Mouse (Mus musculus): ENCODE data around the gene Zfp672. TPM values are rescaled to one million over a fixed set of nuclear protein-coding genes. Genes with fewer than 3 reads are reported as not detected.
"Not testable (repeated sequence)": the region's sequence is repeated elsewhere in the genome, so short reads cannot be mapped to it uniquely, and the experiment has no call there.

Gene Zfp672
- 15.0 and 31.9 TPM in 2 replicates for total RNA-seq (2015; ENCODE audit: low replicate concordance)
- 28.5 and 31.1 TPM in 2 replicates for total RNA-seq (2017; ENCODE audit: low replicate concordance)

DNA sequence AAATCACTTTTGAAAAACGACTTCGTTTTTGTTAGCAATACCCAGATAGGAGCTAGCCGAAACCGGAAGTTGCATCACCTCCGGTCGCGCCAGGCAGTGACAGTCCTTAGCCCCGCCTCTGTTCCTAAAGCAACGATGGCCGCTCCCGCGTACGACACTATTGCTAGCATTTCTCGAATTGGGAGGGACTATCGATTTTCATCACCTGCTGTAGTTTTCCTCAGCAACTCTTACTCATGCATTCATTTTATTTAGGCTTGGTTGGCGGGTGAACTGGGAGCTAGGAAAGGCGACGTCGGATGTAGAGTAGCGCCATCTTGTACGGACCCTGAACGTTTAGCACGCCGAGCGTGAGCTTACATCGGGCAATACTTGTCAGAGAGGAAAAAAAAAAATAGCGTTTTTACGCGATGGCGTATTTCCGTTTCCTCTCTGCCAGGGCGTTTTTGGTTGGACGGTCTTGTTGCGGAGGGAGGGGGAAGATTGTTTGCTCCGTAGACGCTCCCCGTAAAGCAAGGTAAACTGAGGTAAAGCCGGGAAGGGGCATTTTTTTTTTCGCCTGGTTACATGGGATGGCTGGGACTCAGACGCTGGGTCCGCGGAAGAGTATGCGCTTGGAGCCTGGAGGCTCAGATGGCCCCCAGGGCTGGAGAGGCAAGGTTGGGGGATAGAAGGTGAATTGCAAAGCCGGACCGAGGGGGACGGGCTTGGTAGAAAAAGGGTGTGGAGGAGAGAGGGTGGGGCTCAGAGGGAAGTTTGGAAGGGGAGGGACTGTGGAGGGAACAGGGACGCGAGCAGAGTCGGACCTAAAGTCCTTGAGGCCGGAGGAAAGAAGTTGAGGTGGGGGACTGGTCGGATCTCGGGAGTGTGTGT, at the start of gene Zfp672, which contains the start of gene Sh3bp5l:
Gene Zfp672, minus strand, starts transcription at position 64 of the 873 bp plus-strand sequence.
Gene Sh3bp5l, plus strand, starts transcription at position 449 of the 873 bp plus-strand sequence.
- ATAC-seq (replicated peaks; ENCODE audit: low FRiP score, poor library complexity, severe bottlenecking): peak; percentile 88

- ATAC-seq (replicated peaks; ENCODE audit: low FRiP score, poor library complexity, severe bottlenecking): no peak
Measured at GRCm38 (mm10) chr11:58379516-58379915, 49.4 kb upstream of the Zfp672 start.

DNA sequence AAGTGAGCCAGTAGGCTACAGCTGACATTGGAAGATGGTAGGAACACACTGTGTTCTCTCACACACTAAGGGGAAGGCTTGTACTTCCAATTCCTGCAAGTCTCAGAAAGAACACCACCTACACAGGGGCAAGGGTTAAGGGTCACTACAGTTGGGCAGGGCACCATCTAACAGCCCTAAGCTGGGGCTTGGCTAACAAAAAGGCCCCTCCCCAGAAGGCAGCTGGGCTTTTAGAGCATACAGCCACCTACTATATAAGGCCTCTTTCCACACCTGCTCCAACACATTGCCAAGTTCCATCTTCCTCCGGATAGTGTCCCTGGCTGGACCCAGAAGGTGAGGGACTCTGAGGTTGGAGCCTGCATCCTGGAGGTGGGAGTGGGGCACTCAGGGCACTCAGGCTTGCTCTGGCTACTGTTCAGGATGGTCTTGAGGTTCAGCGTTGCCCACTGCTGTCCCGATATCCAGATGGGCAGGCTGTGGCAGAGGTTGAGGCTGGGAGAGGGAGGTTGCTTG, 48.7 kb upstream of the Zfp672 start, which contains the start of gene Lypd8:
Gene Lypd8, plus strand, starts transcription at position 281 of the 516 bp plus-strand sequence.
- no peak for ATAC-seq (replicated peaks; ENCODE audit: low FRiP score, poor library complexity, severe bottlenecking)

- ATAC-seq (replicated peaks; ENCODE audit: low FRiP score, poor library complexity, severe bottlenecking): no peak
Measured at GRCm38 (mm10) chr11:58377686-58378085, 47.5 kb upstream of the Zfp672 start.

GRCm38 (mm10) chr11:58377273-58377672, 47.1 kb upstream of the Zfp672 start:
- no peak for ATAC-seq (replicated peaks; ENCODE audit: low FRiP score, poor library complexity, severe bottlenecking)

GRCm38 (mm10) chr11:58366191-58366590, 36.1 kb upstream of the Zfp672 start:
- ATAC-seq (replicated peaks; ENCODE audit: low FRiP score, poor library complexity, severe bottlenecking): not testable (repeated sequence)

DNA sequence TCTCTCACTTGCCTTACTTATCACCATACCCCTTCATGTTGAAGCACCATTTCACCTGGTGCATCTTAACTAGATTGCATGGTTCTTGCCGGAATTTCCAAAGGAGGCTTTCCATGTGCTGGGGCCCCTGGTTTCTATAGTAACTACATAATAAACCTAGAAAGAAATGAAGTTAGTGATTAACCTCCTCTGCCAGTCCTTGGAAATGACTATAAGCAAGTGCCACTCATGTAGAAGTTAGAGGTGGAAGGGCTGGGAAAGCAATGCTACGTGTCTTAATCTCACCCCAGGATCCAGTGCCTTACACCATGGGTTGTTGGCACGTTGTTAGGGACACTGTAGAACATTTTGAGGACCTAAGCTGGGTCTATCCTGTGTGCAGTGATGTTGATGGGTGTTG, 34.3 kb upstream of the Zfp672 start:
- ATAC-seq (replicated peaks; ENCODE audit: low FRiP score, poor library complexity, severe bottlenecking): no peak

DNA sequence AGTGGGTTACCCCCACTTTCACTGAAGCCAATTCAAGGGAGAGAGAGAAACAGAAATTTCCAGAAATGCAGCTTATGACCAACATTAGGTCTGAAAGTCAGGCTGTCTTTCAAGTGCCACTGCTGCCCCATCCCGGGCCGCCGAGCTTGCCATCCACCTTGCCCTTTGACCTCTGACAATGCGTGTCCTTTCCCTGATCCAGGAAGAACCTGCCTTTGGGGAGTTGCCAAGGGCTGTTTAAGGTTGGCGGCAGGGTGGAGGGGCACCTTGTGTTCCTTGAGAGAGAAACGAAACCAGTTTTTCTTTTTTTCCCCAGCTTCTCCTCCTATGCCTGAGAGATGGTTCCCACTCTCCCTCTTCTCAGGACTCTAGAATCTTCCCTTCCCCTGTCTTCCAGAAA, 32.4 kb upstream of the Zfp672 start:
- not testable (repeated sequence) for ATAC-seq (replicated peaks; ENCODE audit: low FRiP score, poor library complexity, severe bottlenecking)

DNA sequence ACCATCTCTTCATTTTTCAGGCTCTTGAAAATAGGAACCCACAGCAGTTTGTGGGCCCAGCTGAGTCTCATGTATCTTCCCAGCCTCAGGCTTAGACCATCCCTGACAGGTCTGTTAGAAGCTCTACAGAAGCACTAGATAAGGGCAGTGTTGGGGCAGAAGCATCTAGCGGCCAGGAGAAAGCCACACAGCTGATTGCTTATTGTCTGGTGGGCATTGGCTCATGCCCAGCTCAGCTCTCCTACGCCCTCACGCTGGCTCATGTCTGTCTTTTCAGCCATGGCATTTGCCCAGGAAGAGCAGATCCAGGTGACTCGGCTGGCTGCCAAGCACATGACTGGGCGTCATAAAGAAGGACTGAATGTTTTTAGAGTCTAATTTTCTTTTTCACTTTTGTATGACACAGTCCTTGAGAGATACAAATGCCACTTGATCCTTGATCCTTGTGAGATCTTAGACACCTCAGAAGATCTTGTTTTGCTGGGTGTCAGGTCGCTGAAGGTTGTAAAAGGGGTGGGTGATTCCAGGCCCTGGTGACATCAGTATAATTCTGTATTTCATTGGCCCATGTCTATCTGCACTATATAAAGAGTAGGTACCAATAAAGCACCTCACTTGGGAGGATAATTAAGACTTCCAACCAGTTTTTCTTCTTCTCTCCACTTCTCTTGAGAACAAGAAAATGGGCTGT, 27.9 kb upstream of the Zfp672 start:
- 0 out of 2 replicates have a peak, but pooled peaks have one; percentile 14 for ATAC-seq (replicated peaks; ENCODE audit: low FRiP score, poor library complexity, severe bottlenecking)

- ATAC-seq (replicated peaks; ENCODE audit: low FRiP score, poor library complexity, severe bottlenecking): no peak
Measured at GRCm38 (mm10) chr11:58357042-58357441, 26.9 kb upstream of the Zfp672 start.

DNA sequence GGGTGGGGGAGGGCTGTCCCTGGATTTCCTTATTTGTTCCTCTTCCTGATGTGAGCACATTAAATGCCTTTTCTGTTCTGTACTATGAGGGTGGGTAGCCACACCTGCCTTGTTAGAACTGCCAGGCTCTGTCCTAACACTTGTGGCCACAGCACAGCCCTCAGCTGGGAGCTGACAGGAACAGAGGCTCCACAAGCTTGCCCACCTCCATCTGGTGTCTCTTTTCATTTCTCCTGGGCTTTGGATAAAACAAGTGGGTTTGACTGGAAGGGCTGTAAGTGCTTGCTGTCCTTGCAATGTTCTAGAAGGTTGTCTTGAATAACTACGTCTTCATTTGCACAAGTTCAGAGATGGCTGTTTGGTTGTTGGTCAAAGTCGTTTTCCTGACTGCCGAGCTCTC, 24.8 kb upstream of the Zfp672 start:
- no peak for ATAC-seq (replicated peaks; ENCODE audit: low FRiP score, poor library complexity, severe bottlenecking)

GRCm38 (mm10) chr11:58354476-58354875, 24.3 kb upstream of the Zfp672 start:
- no peak for ATAC-seq (replicated peaks; ENCODE audit: low FRiP score, poor library complexity, severe bottlenecking)

DNA sequence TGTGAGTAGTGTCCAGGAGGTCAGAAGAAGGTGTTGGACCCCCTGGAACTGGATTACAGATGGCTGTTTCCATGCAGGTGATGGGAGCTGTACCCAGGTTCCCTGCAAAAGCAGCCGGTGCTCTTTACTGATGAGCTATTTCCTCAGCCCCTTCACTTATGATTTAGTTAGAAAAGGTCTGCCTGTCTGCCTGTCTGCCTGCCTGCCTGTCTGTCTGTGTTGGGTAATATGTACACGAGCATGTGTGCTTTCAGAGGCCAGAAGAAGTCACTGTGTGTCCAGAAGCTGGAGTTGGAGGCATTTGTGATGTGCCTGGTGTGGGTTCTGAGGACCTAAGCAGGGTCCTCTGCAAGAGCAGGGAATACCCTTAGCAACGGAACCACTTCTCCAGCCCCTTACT, 23.6 kb upstream of the Zfp672 start:
- no peak for ATAC-seq (replicated peaks; ENCODE audit: low FRiP score, poor library complexity, severe bottlenecking)

DNA sequence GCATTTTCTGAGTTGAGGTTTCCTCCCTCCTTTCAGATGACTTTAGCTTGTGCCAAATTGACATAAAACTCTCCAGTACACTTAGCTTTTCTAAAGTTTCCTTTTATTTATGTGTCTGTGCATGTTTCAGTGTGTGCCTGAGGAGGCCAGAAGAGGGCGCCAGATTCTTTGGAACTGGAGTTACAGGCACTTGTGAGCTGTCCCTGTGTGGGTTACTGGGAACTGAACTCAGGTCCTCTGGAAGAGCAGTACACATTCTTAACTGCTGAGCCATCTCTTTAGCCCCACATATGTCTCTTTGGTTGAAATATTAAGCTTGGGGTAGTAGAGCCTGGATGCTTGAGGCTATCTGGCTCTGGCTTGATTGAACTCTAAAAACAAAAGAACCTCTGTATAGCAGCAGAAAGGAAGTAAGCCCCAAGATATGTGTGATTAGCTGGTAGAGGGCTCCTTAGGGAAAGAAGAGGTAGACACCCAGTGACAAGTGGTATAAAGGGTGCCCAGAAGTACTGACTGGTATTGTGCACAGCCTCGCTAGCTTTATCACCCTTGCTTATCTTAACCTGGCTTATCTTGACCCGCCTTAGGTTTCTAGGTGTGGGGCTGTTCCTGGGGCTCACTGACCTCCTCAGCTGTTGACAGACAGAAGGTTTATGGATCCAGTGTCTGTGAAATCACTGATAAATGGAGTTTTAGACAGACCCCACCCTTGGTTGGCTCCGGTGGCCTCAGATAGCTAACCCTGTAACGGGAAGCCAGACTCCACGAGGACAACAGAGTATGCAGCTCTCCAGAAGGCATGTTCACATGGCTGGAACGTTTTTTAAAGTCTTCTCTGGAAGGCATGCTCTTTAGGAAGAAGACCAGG, 22.8 kb upstream of the Zfp672 start:
- ATAC-seq (replicated peaks; ENCODE audit: low FRiP score, poor library complexity, severe bottlenecking): peak; percentile 76

GRCm38 (mm10) chr11:58351179-58351578, 21.0 kb upstream of the Zfp672 start:
- ATAC-seq (replicated peaks; ENCODE audit: low FRiP score, poor library complexity, severe bottlenecking): peak; percentile 56

DNA sequence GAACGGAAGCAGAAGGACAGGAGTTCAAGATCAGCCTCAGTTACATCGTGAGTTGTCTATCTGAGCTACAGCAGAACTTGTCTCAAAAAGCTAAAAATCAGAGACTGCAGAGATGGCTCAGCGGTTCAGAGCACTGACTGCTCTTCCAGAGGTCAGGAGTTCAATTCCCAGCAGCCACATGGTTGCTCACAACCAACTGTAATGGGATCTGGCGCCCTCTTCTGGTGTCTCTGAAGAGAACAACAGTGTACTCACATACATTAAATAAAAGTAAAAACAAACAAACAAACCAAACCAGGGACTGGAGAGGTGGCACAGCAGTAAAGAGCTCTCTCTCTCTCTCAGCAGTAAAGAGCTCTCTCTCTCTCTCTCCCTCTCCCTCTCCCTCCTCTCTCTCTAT, 20.5 kb upstream of the Zfp672 start:
- ATAC-seq (replicated peaks; ENCODE audit: low FRiP score, poor library complexity, severe bottlenecking): no peak

GRCm38 (mm10) chr11:58346745-58347144, 16.6 kb upstream of the Zfp672 start:
- no peak for ATAC-seq (replicated peaks; ENCODE audit: low FRiP score, poor library complexity, severe bottlenecking)

DNA sequence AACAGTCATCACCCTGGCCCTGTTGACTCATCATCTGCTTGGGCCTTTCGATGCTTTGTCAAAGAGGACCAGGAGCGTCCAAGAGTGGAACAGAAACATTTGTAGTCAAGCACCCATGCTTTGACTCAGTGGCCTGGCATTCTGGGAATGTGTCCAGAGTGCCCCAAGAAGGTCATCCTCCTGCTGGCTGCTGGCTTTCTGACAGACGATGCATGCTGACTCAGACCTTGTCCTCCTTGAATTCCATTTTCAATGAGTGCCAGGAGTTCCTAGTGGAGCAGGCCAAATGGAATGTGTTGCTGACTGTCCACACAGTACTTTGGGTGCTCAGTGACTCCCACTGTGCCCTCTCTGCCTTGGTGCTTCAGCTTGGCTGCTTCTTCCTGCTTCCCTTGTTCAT, 4.6 kb upstream of the Zfp672 start:
- no peak for ATAC-seq (replicated peaks; ENCODE audit: low FRiP score, poor library complexity, severe bottlenecking)

DNA sequence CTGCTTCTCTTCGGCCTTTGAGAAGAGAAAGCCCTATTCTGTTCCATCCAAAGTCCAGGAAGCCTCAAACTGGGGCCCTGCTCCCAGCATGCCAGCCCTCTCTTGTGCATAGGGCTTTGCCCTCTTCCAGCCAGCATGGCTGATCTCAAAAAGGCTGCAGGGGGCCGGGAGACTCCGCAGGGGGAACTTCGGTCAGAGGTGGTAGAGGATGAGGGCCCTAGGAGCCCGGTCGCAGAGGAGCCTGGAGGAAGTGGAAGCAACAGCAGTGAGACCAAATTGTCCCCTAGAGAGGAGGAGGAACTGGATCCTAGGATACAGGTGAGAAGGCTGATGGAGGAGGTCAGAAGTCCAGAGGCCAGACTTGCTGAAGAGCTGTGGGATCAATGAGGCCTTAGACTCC, 1.4 kb upstream of the Zfp672 start:
- ATAC-seq (replicated peaks; ENCODE audit: low FRiP score, poor library complexity, severe bottlenecking): no peak

- ATAC-seq (replicated peaks; ENCODE audit: low FRiP score, poor library complexity, severe bottlenecking): peak; percentile 7
Measured at GRCm38 (mm10) chr11:58331149-58331495, 983 bp upstream of the Zfp672 start.
